Mouse (Mus musculus) frontal cortex, adult (tissue): ENCODE results near the gene A1cf.

Experiments
- ATAC-seq: cut with Nextera tagmentation; 2 replicates; pipeline ENCODE4 v1.9.2; 2017; ENCODE audit warnings: mild to moderate bottlenecking, moderate library complexity, mixed read lengths; ENCODE audit not compliant: low TSS enrichment

Gene A1cf

DNA sequence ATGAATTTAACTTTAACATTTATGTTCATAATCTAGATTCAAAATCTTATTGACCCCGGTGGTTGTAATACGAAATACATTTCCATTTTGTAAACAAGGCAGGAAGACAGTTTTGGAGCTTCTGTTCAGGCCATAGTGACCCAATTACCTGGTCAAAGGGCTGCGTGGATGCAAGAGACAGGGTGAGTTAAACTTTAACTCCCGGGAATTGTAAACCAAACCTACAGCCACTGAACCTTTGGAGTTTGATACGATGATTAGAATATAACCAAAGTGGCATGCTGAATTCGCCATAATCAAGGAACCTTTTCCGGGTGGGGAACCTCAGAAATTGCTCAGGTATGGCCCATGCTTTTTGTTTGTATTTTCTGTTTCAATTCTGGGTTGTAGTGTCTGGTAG lies at the start of gene A1cf:
TSS of gene A1cf (plus strand) at position 244 of the 400 bp plus-strand sequence.
- no peak for ATAC-seq

DNA sequence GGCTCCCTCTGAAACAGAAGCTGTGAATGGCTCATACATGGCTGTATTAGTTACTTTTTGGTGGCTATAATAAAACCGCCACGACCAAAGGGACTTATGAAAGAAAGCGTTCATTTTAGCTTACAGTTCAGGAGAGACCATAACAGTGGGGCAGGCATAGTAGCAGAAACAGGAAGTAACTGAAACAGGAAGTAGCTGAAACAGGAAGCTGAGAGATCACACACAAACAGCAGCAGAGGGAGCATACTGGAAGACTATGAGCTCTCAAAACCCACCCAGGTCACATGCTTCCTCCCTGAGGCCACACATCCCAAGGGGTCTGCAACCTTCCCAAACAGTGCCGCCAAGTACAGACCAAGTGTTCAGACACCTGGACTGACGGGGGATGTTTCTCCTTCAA lies 34.3 kb upstream of the A1cf start:
- no peak for ATAC-seq

DNA sequence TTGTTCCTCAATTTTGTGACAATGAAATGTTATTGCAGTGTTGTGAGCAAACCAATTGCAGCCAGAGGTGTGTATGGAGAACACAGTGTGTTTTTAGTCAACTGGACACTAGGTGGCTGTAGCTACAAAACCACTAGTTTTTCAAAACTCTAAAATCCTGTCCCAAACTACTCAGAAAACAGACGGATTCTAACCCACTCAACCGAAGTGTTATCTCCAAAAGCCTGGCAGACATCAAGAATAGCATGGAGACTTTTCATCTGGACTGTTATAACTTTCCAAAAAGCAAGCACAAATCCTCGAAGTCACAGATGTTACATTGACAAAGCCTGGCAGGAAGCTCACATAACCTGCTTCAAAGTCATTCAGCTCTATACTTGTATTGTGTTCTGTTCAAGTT lies 6.7 kb upstream of the A1cf start:
- peak; percentile 97 for ATAC-seq

DNA sequence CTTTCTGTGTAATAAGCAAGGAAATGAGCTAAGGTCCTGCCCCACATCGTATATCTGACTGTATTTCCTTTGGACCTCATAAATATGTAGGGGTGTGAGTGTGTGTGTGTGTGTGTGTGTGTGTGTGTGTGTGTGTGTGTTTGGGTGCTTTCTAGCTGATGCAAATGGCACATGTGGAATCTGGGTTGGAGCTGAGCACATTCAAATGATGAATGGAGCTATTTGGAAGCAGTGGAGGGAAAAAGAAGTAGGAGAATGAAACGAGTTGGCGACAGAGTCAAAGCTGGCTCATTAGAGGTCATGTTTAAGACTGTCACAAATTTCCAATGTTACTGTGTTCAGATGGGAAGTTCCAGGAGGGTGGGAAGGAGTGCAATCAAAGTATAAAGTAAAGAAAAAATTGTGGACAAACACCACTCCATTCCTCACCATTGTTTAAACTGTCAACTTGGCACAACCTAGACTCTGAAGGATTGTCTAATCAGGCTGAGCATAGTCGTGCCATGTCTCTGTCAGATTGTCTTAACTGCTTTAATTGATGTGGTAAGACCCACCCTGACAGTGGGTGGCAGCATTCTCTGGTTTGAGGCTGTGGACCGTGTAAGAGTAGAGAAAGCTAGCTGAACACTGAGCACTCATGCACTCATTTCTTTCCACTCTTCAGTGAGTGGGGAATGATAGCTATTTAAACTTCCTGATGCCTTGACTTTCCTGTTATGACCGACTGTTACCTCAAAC lies 5.9 kb upstream of the A1cf start:
- no peak for ATAC-seq

DNA sequence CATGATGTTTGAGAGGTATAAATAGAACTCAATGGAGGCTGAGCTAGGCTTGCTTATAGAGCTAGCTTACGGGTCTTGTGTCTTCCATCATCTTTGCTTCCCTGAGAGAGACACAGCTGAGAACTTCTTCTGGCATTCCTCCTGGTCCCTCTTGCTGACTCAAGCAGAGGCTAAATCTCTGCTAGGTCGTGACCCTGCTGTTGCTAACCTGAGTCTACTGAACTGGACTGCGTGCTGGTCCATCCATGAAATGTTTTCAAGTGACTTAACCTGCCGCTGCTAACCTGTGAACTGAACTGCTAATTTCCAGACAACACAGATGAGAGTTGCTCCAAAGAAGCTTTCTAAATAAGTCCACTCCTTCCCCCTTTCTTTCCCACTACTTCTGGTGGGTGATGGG lies 3.1 kb upstream of the A1cf start:
- no peak for ATAC-seq

DNA sequence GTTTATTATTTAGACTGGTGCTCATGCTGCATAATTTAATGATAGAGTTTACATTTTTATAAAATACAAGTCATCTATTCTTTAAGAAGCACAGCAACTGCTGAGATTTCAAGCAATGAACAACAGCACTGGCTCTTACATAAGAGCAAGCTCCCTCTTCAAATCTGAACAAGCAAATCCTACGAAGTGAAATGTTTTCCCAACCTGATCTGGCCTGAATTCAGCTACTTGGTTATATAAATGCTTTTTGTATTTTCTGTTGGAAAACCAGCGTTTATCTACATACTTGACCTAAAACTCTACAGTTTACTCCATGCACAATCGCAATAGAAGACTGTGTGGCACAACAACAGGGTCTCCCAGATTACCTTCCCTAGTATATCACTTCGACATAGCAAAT lies 488 bp upstream of the A1cf start:
- ATAC-seq, result peak; percentile 72; the same call in 1 of the 2 replicates

DNA sequence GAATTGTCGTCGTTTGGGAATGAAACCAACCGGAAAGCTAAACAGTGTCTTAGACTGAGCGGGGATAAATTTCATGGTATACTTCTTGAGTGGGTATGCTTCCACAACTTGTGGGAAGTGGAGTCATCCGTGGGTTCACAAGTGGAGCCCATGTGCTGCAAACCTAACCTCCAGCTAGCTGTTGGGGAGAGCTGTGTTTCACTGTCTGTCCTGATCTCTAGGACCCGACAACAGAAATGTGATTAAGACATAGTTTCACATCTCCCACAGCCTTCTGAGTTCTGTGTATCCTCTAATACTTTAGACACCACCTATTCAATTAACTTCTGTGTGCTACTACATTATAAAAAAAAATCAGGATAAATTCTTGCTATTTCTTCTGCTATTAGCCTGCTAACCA lies 407 bp downstream of the A1cf start:
- ATAC-seq, result no peak

DNA sequence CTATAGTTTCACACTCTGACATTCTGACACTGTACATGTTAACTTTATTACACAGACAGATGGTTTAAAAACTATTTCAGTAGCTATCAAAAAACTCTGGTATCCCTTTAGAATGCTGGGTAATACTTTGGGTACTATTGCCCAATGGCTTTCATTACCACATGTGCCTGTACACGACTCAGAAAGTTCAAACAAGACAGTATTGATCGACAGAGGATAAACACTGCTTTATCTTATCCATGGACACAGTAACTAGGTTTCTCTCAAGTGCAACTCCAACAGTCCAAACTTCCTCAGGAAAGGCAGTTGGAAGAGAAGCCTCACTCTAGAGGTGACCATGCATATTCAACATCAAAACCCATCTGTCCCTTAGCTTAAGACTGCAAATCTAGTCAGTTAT lies 2.8 kb downstream of the A1cf start:
- no peak for ATAC-seq

DNA sequence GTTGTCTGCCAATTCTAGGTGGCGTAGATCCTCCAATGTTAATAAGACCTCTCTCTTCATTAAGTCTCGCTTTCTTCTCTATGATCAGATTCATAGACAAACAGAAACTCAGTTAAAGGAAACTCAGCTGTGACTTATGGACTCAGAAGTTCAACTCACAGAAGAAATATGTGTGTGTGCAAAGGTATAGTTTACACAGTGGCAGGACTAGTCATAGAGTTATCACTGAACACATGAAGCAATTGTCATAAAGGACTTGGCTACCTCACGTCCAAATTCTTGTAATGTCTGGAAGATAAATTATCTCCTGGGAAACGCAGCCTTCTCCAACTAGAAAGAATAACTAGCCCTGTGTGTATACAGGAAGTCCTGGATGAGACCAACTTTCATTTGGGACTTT lies 9.4 kb downstream of the A1cf start:
- no peak for ATAC-seq

DNA sequence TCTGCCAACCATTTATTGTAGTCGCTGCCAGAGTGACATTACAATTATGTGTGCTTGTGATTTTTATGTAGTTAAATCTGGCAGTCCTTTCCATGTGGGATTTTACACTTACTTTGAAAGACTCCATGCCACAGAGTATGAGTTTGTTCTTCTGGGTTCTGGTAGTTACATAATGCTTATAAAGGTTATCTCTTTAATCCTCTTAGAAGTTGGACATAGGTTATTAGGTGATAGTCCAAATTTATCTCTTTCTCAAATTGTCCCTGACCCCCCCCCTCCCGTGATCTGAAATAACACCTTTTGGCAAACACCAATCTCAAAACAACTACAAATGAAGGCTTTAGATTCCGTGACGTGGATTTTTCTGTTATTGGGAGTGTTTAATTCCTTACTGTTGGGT lies 16.0 kb downstream of the A1cf start:
- ATAC-seq, result no peak

DNA sequence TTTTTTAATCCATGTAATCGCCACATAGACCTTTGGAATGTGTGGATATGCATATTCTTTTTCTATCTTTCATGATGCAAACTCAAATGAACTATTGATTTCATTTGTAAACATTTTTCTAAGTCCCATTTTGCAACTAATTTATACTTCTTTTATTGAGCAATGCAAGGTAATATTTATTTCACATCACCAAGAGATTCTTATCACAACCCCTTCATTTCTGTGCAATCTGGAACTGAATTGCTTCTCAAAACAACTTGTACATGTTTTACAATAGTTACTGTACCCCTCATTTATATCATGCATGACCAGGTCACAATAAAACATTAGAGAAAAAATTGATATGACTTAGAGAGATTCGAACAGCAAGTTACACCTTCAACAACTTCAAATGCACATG lies 18.7 kb downstream of the A1cf start:
- ATAC-seq, result no peak

DNA sequence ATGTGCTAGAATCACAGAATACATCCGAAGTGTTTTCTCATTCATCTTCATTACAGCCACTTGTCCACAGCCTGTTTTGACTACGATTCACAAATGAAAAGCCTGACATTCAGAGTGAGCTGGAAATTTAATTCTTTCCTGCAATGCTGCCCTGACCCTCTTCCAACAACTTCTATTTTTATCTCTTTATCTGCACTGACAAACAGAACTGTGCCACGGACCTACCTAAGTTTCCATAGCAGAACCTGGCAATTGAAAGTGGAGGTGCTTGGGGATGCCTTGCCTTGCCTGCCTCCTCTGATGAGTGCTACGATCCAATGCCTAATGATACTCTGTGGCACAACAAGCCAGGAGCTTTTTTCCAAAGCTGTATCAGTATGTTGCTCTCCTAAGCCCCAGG lies 21.4 kb downstream of the A1cf start:
- no peak for ATAC-seq

DNA sequence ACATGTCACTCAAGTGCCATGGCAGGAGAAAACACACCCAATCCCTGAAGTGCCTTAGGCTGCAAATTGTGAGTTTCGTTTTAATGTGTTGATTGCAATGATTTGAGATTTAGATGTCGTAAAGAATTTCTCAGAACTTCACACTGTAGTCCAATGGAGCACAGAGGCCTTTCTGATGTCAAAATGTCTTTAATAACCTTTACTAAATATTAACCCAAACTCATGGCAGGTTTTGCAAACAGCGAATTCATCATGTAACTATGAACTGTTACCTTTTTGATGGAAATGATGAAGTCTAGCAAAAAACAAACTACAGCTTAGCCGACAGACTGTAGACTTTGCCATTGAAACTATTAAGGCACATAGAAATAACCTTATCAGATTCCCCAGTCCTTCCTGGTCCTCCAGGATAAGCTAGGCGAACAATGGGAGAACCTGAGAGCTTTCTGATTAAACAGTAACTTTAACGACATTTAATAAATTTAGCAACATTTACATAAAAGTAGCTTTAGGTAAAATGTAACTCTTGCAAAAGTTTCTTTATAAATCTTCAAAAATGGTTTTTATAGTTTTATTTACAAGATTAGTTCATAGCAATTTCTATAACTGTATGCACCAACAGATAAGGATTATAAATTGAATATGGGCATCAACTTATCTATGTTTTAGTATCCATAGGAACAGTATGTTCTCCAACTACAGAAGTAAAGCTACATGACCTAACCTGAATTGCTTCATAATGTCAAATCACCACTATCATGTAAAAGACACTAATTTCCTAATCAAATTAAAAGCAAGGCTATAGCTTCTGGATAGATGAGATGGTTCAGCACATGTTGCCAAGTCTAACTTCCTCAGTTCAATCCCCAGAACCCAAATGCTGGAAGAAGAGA lies 22.7 kb downstream of the A1cf start:
- ATAC-seq, result no peak

DNA sequence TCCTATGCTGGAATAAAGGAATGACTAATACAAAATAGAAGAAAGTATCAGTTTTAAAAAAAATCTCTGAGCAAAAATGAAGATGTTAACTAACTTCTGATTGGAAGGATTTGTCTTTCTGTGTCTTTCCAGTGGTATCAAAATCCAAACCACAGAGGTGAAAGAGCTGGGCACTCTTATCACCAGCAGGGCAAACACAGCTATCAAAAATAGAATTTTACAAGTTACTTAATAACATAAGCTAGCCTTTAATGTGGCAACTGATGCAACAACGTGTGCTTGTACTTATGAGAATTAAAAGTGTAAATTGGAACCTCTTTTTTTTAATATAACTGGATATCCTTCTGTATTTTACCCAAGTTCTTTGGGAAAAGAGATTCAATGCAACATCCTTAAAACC lies 27.4 kb downstream of the A1cf start:
- ATAC-seq, result no peak

DNA sequence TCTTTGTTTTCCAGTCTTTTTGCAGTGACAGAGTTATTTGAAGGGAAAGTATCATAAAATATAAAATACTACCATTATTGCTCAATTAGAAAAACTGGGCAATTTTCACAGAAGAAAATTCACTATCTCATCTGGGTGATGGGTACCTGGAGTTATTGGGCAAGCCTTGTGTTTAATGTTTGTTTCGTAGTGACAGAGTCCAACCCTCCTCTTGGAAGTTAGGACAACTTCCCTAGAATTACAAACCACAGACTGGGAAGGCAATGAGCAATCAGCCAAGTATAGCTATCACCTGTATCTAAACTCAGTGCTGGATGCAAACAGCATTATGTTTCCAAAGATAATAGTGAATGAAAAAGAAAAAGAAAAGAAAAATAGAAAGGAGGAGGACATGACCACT lies 28.1 kb downstream of the A1cf start:
- ATAC-seq, result no peak

DNA sequence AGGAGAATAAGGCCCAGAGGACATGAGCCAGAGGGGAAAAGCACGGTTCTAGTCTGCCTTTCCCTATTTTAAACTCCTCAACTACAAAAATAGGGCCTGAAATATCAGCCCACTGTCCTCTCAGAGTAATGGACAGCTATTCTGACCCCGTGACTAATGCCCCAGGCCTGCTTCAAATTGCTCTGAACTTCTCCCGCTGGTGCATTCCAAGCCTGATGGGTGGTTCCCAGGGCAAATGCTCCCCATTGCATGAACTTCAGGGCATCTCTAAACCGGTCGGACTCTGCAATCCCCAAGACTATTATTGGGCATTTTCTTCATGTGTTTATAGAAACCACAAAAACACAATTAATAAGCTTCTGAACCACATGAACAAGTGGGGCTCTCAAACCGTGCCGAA lies 37.1 kb downstream of the A1cf start:
- ATAC-seq, result no peak

DNA sequence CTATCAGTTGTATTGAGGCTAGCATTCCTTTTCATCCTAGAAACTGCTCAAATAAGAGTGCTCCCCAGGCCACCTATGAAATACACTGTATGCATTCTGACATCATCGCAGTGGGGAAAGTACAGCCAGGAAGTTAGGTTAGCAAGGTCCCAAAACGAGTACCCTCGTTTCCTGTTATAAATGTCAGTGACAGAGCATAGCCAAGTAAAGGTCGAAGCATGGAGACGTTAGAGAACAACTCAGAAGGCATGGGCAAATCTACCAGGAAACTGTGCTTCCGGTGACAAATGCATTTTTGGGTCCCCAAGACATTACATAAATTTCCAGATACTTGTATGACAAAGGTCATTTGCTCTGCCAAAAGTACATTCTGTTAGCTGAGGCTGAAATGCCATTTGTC lies 41.9 kb downstream of the A1cf start:
- no peak for ATAC-seq

DNA sequence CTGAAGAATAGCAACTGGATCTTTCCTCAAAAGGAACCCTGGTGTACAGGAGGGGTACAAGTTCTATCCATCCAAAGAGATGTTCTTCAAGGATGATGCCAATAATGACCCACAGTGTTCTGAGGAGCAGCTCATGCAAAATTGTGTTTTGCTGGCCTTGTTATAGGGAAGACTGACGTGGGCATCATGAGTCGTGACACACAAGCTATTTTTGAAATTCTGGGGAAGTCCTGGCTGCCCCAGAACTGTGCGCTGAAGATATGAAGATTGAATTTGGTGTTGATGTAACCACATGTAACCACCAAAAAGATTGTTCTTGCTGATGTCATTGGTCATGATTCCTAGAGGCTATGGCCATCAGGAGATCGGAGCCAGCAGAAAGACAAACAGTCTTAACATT lies 45.4 kb downstream of the A1cf start:
- ATAC-seq, result no peak

DNA sequence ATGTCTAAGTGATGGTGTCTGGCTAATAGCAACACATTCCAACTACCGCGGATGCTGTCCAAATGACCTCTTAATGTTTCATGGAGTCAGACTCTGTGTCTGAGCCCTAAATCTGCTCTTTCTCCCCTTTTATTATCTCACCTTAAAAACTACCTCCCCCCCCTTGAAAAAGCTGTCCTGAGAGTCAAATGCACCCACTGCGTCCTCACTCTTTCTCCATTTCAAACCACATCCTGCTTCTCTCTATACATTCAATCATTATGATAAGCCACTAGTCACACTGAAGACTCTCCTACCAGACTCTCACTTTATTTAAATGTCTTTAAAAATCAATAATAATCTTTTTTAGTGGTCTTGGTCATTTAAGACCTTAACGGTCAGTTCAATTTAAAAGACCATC lies 51.8 kb downstream of the A1cf start:
- no peak for ATAC-seq

DNA sequence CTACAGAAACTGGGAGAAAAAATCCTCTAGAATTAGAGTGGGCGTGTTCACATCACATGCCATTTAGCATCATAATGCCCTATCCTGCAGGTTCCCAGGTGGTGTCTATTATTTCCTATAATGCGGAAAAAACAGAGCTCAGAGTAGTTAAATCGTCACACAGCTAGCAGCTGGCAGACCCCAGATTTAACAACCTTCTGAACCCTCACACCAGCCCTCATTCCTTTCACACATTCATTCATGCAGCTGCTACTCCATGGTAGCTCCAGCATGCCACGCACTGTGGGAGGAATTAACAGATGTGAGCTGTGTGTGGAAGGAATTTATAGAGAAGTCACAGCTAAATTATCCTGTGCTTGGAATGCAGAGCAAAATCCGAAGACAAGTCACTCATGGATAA lies 53.3 kb downstream of the A1cf start:
- peak; percentile 52 for ATAC-seq

DNA sequence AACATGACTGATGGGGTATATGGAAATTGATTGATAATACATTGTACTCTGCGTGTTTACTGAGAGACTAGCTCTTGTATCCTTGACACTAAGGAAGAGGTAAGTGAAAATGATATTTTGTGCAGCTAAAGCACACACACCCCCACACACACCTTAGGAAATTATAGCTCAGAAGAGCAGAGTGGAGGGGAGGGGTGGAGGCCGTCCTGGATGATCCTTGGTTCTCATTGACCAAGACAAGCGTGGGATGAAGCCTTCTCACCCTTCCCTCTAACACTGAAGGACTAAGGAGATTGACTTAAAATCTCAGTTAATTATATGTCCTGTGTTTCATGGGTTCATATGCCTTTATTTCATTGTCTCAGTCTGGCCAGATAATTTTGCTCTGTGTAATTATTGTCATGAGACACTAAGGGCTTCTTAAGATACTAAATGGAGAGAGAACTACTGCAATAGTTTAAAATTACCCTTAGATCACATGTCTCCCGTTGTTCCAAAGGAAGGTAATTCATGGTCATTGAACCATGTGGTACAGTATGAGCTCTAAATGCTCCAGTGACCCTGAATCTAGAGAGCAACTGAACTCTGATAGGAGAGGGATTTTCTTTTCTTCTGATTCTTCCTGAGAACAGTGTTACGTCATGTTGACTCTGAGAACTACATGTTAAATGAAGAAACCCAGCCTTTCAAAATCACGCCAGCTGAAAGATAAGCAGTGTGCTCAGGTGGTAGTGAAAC lies 55.2 kb downstream of the A1cf start:
- ATAC-seq, result no peak

DNA sequence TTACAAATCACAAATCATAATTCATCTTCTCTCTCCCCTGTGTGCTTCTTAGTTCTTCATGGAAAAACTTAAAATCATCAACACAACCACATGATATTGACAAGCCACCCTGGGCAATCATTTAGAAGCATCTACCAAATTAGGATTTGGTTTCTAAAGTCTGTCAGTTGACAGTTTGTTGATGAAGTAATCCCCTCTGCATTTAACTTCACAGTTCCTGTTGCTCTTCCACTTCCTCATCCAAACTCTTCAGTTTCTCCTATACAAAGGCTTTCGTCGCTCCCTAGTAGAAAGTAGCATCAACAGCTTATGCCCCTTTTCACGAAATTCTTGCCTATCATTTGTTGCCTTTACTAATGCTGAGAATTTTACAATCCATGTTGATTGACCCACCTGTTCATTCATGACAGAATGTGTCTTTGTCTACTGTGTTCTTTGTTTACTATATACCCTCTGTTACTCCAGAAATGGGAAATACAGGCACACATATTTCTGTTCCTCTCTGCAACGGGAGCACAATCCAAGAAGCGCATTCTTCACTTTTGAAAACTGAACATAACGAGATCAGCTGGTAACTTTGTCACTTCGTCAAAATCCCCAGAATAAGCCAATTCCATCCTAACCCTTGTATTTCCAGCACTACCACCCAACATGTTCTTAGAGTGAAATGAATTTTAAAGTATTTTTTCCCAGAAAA lies 82.4 kb downstream of the A1cf start:
- no peak for ATAC-seq
